Mouse (Mus musculus): Measurements from ENCODE around the gene Pakap.

DNA sequence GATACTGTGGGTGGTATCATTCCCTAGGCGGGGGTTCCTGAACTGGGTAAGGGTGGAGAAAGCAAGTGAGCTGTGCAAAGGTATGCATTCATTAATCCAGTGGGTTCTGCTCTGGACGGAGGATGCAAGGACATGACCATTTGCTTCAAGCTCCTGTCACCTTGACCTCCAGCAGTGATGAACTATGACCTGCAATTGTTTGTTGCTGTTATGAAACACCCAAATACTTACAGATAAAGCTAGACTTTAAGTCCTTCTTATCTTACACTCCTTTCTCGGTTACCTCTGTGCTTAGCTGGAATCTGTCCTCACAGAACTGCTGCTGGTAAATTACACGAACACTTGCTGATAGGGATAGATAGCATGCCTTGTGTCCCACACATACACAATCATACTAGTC, 372.7 kb downstream of the Pakap start:
- TF ChIP-seq CTCF (IDR thresholded peaks at IDR 0.05; ENCODE audit: low read depth, low read length) (no peak), TAL1 (conservative IDR thresholded peaks at IDR 0.05; ENCODE audit: low read depth, low read length) (no peak), POLR2AphosphoS5 (IDR thresholded peaks at IDR 0.05; ENCODE audit: insufficient replicate concordance, low read depth, low read length) (no peak), GATA1 (IDR thresholded peaks at IDR 0.05; ENCODE audit: borderline replicate concordance, low read length) (no peak), GATA2 (IDR thresholded peaks at IDR 0.05; ENCODE audit: borderline replicate concordance, low read depth, low read length) (no peak)

Data from G1E (cell line).